Mouse (Mus musculus) liver, postnatal 0 days (tissue): ENCODE data around the gene Gm17581.

ENCODE experiments used
- CTCF ChIP-seq: sonication (generic); IDR thresholded peaks from 2 replicates; pipeline ENCODE4 v1.5.1; 2016; ENCODE audit warnings: antibody characterized with exemption, low read depth
- EP300 ChIP-seq: IDR thresholded peaks from 2 replicates; pipeline ENCODE4 v1.6.1; 2016; ENCODE audit warnings: antibody characterized with exemption, low read depth, mild to moderate bottlenecking

DNA sequence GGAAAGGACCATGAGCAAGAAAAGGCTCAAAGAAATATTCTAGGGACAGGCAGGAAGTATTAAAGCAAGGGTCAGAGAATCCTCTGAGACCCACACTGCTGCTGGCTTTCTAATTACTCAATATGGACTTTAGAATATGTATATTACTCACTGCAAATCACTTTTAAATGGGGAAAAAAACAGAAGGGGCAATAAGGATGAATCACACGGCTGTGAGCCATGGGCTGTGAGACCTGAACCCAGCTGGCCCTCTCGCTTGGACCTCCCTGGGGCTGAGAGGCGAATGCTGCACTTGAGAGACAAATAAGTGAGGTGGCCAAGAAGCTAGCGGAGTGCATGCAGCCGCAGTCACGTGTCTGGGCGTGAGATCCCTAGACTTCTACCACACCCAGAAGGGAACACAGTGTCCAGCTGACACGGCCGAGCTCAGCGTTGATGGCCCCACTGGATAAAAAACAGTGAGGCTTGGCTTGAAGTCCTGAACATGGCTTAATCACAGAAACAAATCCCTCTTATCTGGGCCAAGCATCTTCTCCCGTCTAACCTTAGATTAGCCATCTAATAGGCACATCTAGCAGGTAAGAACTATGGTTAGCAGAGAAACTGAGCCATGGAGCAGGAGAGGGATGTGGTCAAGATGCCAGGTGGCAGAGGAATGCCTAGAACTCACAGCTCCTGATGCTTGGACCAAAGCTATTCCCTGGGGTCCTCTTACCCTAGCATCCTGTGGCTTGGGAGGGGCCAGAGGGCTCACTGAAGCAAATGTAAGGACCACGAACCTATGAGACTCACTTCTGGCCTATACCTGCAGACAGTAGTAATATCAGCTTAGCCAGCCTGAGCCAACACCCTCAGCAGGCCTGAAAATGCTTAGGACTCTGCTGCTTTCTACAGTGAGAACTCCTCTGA is 18.3 kb downstream of the Gm17581 start:
- no peak for TF ChIP-seq CTCF
- no peak for TF ChIP-seq EP300
